Mouse (Mus musculus) mouse embryonic stem cell (cell line): ENCODE results near the gene Gm45717.
"Not testable (repeated sequence)": the region's sequence is repeated elsewhere in the genome, so short reads cannot be mapped to it uniquely, and the experiment has no call there.

ENCODE experiments used
- in situ Hi-C, 2 experiments: fragments of 300-500 bp; cut with MboI; formaldehyde crosslinking; loops; 1 replicate in 1 of 2; 3 replicates in 1 of 2; pipeline ENCODE4 v1.14.3; 2019 to 2020; ENCODE audit warnings: low sequenced_read_pairs in 2 of 2, low pct_unique_long_range_greater_than_20kb in 1 of 2, mixed read lengths in 1 of 2; ENCODE audit not compliant: unreplicated experiment in 1 of 2

The Gm45717 gene

GRCm38 (mm10) chr7:140971479-140972171, 15.9 kb upstream of the Gm45717 start:
- in situ Hi-C loops = no loop called here

DNA sequence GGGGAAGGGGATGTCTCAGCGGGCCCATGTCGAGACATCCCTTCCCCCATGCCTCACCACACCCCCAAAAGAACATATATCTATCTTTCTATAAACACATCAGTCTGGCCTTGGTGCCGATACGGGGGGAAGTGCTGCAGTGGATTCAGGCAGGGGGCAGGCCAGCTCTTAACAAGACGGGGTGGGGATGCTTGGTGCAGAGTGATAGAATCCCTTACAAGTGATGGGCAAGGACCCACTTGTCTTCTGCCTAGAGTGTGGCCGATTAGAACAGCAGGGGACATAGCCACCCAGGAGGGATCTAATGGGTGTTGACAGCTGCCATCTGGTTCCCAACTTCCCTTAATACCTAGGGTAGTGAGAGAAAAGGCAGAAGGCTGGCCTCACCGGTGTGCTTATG, 15.2 kb upstream of the Gm45717 start:
- in situ Hi-C loops = no loop called here

GRCm38 (mm10) chr7:140968710-140969109, 13.0 kb upstream of the Gm45717 start:
- in situ Hi-C loops = not testable (repeated sequence)

DNA sequence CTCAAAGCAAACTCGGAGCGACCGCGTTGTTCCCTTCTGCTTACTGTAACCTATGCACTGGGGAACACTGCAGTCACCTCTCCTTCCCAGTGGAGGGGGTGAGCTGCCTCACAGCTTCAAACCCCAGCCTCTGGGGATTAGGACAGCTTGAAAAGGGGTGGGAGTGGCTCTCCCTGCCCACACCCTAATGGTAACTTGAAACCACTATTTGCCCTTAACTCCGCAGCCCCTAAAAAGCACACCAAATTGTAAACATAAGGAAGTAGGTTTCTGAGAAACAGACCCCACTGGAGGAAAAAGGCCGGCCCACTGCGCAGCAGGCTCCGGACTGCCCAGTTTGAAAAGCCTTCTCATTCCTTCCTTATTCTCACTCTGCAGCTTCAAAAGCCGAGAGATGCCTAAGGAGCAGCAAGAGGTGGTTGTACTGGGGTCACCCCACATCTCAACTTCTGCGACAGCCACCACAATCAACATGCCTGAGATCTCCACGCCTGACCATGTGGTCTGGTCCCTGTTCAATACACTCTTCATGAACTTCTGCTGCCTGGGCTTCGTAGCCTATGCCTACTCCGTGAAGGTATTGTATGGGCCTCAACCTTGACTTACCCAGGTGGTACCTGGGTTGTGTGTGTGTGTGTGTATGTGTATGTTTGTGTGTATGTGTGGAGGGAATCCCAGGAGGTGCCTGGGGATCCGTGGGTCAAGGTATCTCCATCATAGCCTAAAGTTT, 12.3 kb upstream of the Gm45717 start:
- in situ Hi-C loops = no loop called here

- in situ Hi-C loops = no loop called here
Measured at GRCm38 (mm10) chr7:140966921-140967320, 11.2 kb upstream of the Gm45717 start, which contains the start of gene Ifitm1. Ifitm1 (plus strand) TSS chr7:140967221.

- in situ Hi-C loops = no loop called here
Measured at GRCm38 (mm10) chr7:140962733-140963132, 7.0 kb upstream of the Gm45717 start.

GRCm38 (mm10) chr7:140961416-140961815, 5.7 kb upstream of the Gm45717 start:
- in situ Hi-C loops = no loop called here

DNA sequence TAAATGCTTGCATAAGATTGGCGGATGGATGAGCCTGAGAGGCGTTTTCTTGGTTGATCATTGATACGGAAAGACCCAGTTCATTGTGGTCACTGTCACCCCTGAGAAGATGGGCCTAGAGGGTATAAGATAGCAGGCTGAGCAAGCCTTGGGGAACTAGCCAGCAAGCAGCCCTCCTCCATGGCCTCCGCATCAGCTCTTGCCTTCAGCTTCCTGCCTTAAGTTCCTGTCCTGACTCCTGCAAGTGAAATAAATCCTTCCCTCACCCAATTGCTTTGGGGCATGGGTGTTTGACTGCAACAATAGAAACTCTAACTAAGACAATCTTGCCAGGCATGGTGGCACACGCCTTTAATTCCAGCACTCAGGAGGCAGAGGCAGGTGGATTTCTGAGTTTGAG, 4.3 kb upstream of the Gm45717 start:
- in situ Hi-C loops = no loop called here

GRCm38 (mm10) chr7:140959181-140959901, 3.6 kb upstream of the Gm45717 start:
- in situ Hi-C loops = loop anchor here (5.0 kb wide), 1 partner anchor 93 kb away; no protein-coding TSS in a partner anchor

DNA sequence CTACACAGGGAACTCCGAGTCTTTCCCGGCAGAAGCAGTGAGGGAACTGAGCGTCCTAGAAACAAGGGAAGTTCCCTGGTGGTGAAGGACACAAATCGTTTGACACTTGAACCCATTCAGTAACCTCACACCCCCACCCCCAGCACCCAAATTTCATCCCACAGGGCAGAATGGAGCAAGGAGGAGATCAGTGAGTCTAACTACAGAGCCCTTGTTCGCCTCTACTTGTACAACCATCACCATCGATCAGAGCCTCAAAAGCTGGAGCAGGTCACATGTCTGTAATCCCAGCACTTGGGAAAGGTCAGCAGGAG, 776 bp upstream of the Gm45717 start:
- in situ Hi-C loops = loop anchor here (5.0 kb wide), 1 partner anchor 96 kb away; no protein-coding TSS in a partner anchor

GRCm38 (mm10) chr7:140955342-140955741, 395 bp downstream of the Gm45717 start:
- in situ Hi-C loops = loop anchor here (5.0 kb wide), 1 partner anchor 97 kb away; no protein-coding TSS in a partner anchor

DNA sequence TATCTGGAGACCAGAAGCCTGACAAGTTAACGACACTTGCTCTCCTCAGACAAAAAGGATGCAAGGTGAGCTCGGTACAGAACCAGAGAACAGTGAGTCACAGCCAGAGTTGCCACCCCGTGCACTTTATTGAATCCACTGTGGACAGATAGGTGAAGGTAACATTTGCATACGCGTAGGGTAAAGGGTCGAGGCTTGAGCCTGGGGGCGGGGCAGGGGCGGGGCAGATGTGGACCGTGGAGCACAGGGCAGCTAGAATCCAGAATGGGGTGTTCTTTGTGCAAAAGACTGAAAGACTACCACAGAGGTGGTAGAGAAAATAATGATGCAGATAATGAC, 1.0 kb downstream of the Gm45717 start:
- in situ Hi-C loops = loop anchor here (5.0 kb wide), 1 partner anchor 98 kb away; no protein-coding TSS in a partner anchor

DNA sequence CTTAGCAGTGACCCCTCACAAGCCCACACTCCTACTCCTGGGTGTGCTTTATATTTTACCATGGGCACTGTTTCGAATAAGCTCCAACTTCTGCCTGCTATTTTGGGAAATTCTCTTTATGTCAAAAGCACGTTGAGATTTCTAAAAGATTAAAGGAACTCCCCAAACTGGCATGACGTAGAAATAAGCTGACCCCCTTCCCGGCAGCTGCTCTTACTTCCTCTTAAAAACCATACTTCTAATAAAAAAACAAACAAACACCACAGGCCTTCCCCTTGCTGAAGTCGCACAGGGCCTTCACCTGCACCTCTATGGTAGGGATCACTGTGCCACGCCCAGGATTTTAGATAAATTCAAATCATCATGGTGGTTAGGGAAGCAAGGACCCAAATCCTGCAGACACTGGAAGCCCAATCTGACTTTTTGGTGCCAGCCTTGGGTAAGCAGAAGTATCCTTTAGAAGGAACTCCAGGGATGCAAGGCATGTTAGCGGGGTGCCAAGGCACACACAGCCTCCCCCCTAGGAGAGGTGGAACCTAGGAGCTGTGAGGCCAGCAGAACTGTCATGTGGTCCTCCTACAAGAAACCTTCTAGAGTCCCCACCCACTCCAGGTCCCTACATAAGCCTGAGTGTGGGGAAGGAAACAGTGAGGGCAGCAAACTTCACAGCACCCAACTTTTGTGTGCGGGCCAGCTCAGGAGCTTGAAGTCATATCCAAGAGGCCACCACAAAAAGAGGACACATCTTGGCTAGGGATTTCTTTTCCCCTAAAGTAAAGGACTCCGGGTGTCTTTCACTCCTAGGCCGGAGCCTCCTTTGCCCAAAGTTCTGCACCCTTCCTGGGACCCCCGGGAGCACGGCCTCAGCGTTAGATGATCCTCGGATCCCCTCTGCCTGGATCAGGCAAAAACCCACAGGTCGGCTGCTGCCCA, 1.7 kb downstream of the Gm45717 start:
- in situ Hi-C loops = no loop called here

DNA sequence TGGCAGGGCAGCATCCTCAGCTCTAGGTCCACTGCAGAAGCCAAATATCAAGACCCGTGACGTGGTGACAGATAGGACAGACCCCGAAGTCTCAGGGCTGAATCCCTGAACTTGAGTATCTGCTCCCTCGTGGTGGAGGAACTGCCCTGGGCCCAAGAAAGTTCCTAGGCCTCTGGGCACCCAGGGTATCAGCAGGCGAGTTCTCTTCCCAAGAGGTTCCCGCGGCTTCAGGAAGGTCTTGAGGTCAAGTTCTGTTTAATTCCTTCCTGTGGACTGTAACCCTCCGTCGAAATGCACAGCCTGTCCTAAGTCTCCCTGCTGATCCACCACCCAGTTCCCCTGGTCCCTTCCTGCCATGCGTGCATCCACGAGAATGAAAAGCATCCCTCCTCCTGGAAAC, 2.6 kb downstream of the Gm45717 start:
- in situ Hi-C loops = no loop called here

- in situ Hi-C loops = no loop called here
Measured at GRCm38 (mm10) chr7:140952441-140952840, 3.3 kb downstream of the Gm45717 start.

- in situ Hi-C loops = no loop called here
Measured at GRCm38 (mm10) chr7:140951765-140952164, 4.0 kb downstream of the Gm45717 start.

DNA sequence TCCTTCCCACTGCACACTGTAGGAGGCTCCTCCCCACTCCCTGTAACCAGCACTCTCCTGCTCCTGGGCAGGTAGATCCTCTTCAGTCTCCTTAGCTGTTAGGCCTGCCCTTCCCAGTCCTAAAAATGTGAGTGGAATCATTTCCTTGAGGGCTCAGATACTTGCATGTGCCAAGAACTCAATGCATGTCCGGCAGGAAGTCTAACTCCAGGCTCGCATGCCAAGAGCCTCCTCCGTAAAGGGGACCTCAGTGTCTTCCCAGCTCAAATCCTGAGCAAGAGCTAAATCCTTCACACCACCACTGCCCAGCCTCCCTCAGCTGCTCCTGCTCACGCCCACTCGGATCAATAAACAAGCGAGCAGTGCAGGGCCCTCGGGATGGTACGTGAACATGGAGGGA, 4.7 kb downstream of the Gm45717 start:
- in situ Hi-C loops = no loop called here

DNA sequence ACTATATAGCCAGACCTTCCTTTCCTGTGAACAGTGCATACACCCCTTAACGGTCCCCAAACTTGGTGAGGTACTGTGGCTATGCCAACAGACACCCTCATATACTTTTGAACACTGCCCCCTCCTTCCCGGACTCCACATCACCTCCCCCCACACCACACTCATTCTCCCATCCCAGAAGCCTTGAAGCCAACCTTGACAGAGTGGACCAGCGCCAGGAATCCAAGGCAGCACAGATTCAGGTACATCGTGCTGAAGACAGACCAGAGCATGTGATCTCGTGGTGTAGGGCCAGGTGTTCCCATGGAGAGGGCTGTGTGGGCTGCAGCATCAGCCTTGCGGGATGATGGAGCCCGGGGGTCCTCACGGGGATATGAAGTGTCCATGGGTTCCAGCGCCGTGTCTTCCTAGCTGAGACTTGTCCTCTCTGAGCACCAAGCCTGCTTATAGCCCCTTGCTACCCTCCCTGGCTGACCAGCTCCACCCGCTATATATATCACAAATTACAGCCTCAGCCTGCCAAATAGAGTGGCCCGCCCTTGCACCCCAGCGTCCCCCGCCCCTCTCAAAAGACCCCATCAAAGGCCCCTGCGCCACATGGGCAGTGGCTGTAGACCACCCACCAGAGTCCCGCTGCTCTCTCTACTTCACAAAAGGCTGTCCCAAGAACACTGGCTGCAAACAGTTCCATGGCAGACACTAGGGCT, 5.8 kb downstream of the Gm45717 start, which contains the start of gene Ifitm5:
Gene Ifitm5, minus strand, starts transcription at position 468 of the 707 bp plus-strand sequence.
- in situ Hi-C loops = no loop called here
